Mouse (Mus musculus) neural tube, embryonic 14.5 days (tissue): ENCODE measurements around the gene Dnaja1. TPM values are rescaled to one million over a fixed set of nuclear protein-coding genes. Genes with fewer than 3 reads are reported as not detected.
A peak's percentile ranks its signal among the peaks of the same experiment; 100 is the strongest.

Experiments used
- ATAC-seq: fragments of 200-750 bp; cut with Nextera tagmentation; 2 replicates; pipeline ENCODE4 v1.8.0; 2017; ENCODE audit warnings: low read depth, mild to moderate bottlenecking, moderate TSS enrichment, moderate library complexity
- H3K27ac ChIP-seq: fragments of 300-500 bp; sonication (generic); 2 replicates; pipeline ENCODE4 v1.5.1; 2014; ENCODE audit warnings: low read depth, mild to moderate bottlenecking, control low read depth, low read length, moderate library complexity, mixed read lengths
- H3K27me3 ChIP-seq: fragments of 300-500 bp; sonication (generic); 2 replicates; pipeline ENCODE4 v1.6.1; 2014; ENCODE audit warnings: low read length; ENCODE audit not compliant: control insufficient read depth, insufficient read depth
- H3K36me3 ChIP-seq: fragments of 300-500 bp; sonication (generic); 2 replicates; pipeline ENCODE4 v1.6.1; 2014; ENCODE audit warnings: low read length, mixed read lengths; ENCODE audit not compliant: control insufficient read depth, insufficient read depth
- H3K4me1 ChIP-seq: fragments of 300-500 bp; sonication (generic); 2 replicates; pipeline ENCODE4 v1.6.1; 2014; ENCODE audit warnings: low read length; ENCODE audit not compliant: control insufficient read depth, insufficient read depth
- H3K4me2 ChIP-seq: fragments of 300-500 bp; sonication (generic); 2 replicates; pipeline ENCODE4 v1.6.1; 2014; ENCODE audit warnings: mild to moderate bottlenecking, low read depth, low read length, control low read depth
- H3K4me3 ChIP-seq: fragments of 300-500 bp; sonication (generic); 2 replicates; pipeline ENCODE4 v1.5.1; 2014; ENCODE audit warnings: low read depth, low read length, control low read depth, mixed read lengths
- H3K9ac ChIP-seq: fragments of 300-500 bp; sonication (generic); replicated peaks from 2 replicates; pipeline ENCODE4 v1.6.1; 2014; ENCODE audit warnings: low read depth, mild to moderate bottlenecking, control low read depth, low read length, mixed read lengths
- H3K9me3 ChIP-seq: fragments of 300-500 bp; sonication (generic); 2 replicates; pipeline ENCODE4 v1.6.1; 2016; ENCODE audit warnings: low read length; ENCODE audit not compliant: control insufficient read depth
- WGBS: fragments of 180-500 bp; shearing (Covaris S2); extraction: QIAGEN DNeasy Blood & Tissue Kit; methylation state at CpG from one replicate; pipeline ENCODE4 v1.1.7; 2014; 5-methylcytosine and 5-hydroxymethylcytosine counted together
- polyA plus RNA-seq: library from polyadenylated mRNA; unstranded; fragments of >200 nt; fragmentation: Nextera tagmentation; extraction: Ambion mirVana; gene quantifications from 2 replicates; pipeline ENCODE4 v1.2.1, GENCODE M21; 2014

The Dnaja1 gene
- polyA plus RNA-seq, 1 experiment from 2014 or later: 653 TPM

DNA sequence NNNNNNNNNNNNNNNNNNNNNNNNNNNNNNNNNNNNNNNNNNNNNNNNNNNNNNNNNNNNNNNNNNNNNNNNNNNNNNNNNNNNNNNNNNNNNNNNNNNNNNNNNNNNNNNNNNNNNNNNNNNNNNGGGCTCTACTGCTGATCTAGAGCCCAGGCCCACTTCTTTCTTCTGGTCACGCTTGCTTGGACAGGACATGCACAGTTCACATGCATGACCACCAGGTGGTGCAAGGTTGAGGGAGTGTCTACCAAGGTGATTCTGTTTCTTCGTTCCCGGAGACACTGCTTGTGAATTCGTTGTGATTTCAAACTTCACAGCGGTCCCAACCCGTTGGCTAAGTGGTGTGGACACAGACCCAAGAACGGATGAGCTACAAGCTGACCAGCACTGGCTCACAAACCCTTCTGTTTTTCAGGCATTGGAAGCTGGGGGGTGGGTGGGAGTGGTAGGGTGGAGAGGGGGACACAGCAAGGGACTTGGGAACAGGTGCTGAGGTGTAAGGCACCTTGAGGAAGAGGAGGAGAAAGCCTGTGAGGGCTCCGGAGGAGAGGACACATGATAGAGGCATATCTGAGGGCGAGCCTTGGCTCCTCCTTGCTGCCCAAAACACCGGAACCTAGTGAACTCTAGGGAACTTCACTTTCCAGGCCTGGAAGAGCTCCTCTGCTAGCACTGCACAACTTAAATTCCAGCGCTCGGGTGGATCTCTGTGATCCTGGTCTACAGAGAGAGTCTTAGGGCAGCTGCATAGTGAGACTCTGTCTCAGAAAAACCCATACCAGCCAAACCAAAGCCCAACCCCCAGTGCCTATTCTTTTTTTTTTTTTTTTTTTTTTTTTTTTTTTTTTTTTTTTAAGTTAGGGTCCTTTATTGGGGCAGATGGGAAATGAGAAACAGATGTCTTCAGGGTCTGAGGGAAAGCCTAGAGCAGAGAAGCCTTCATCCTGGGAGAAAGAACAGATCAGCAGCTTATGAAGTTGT lies 52.6 kb downstream of the Dnaja1 start:
- Histone ChIP-seq H3K9ac (no peak overlapping the region), H3K4me3 (no peak overlapping the region), H3K4me2 (no peak overlapping the region), H3K4me1 (0 out of 2 replicates have a peak, but pooled peaks cover 2% of the 10 kb centered on the region), H3K27ac (no peak overlapping the region), H3K27me3 (no peaks in the 10 kb centered on the region), H3K36me3 (no peaks in the 10 kb centered on the region), H3K9me3 (no peaks in the 10 kb centered on the region)
- peak; percentile 62 for ATAC-seq
- 30% methylated on average over 12 of the region's 12 CpGs for WGBS

DNA sequence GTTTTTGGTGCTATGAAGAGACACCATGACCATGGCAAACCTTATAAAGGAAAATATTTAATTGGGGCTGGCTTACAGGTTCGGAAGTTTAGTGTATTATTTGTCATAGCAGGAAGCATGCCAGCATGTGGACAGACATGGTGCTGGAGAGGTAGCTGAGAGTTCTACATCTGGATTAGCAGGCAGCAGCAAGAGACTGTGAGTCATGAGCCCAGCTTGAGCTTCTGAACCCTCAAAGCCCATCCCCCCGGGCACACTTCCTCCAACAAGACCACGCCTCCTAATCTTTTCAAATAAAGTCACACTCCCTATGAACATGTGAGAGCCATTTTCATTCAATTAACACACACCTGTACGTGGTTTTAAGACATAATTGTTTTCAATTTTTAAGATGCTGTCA lies 54.5 kb downstream of the Dnaja1 start:
- Histone ChIP-seq H3K4me2 (no peak overlapping the region), H3K4me1 (0 out of 2 replicates have a peak, but pooled peaks cover 2% of the 10 kb centered on the region), H3K9me3 (no peaks in the 10 kb centered on the region), H3K27me3 (no peaks in the 10 kb centered on the region), H3K27ac (no peak overlapping the region), H3K4me3 (no peak overlapping the region), H3K36me3 (no peaks in the 10 kb centered on the region), H3K9ac (no peak overlapping the region)
- no peak for ATAC-seq
- WGBS: 85% methylated on average over 4 of the region's 4 CpGs

DNA sequence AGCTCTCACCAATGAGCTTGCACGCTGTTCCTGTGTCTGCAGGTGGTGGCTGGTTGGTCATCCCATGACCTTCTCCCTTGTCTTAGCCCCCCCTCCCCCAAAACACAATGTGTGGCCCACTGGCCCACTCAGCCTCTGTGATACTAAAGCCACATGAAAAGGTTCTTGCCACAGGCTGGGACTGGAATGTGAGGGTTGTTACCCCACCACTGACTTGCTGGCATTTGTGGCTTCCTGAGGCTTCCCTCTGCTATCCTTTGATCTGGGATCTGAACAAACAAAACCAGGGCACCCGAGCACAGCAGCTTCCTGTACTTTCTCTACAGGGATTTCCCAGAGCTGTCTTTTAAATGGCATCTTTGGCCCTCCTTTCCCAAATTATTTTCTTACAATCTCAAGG lies 55.2 kb downstream of the Dnaja1 start:
- no peak overlapping the region for H3K27ac ChIP-seq
- 18% methylated on average over 2 of the region's 2 CpGs for WGBS
- no peak for ATAC-seq
- no peaks in the 10 kb centered on the region for H3K36me3 ChIP-seq
- no peak overlapping the region for H3K4me3 ChIP-seq
- H3K27me3 ChIP-seq: no peaks in the 10 kb centered on the region
- H3K9ac ChIP-seq: no peak overlapping the region
- no peaks in the 10 kb centered on the region for H3K9me3 ChIP-seq
- no peak overlapping the region for H3K4me2 ChIP-seq
- H3K4me1 ChIP-seq: 0 out of 2 replicates have a peak, but pooled peaks cover 2% of the 10 kb centered on the region

DNA sequence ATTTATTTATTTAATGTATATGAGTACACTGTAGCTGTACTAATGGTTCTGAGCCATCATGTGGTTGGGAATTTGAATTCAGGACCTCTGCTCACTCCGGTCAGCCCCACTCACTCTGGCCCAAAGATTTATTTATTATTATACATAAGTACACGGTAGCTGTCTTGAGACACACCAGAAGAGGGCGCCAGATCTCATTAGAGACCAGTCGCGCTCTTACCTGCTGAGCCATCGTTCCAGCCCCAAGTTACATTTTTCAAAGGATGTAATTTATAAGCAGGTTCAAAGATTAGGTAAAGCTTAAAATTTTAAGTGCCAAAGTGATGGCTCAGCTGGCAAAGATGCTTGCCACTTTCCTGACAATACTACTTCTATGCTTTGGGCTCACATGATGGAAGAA lies 56.7 kb downstream of the Dnaja1 start:
- H3K27ac ChIP-seq: no peak overlapping the region
- 0 out of 2 replicates have a peak, but pooled peaks cover 2% of the 10 kb centered on the region for H3K4me1 ChIP-seq
- no peak overlapping the region for H3K4me3 ChIP-seq
- ATAC-seq: no peak
- H3K4me2 ChIP-seq: no peak overlapping the region
- H3K27me3 ChIP-seq: no peaks in the 10 kb centered on the region
- no peak overlapping the region for H3K9ac ChIP-seq
- 86% methylated on average over 6 of the region's 6 CpGs for WGBS
- H3K9me3 ChIP-seq: no peaks in the 10 kb centered on the region
- H3K36me3 ChIP-seq: no peaks in the 10 kb centered on the region

DNA sequence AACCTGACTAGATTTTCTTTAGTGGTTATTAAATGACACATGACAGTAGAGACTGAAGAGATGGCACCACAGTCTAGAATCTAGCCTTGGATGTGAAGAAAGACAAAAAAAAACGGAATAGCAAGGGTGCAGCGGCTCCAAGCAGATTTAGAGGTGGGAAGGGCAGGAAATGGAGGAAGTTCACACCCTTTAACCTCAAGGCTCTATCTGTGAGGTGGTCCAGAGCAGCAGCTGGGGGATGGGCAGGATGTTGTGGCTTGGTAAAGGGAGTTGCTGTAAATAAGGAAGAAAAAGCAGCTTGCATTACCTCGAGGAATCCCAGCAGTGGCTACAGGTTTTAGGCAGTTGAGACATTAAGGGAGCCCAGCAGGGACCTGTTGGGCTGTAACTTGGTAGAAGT lies 59.2 kb downstream of the Dnaja1 start:
- H3K9me3 ChIP-seq: no peaks in the 10 kb centered on the region
- no peaks in the 10 kb centered on the region for H3K4me1 ChIP-seq
- H3K36me3 ChIP-seq: no peaks in the 10 kb centered on the region
- no peak overlapping the region for H3K4me2 ChIP-seq
- no peaks in the 10 kb centered on the region for H3K27me3 ChIP-seq
- H3K4me3 ChIP-seq: no peak overlapping the region
- WGBS: 33% methylated on average over 3 of the region's 3 CpGs
- ATAC-seq: no peak
- no peak overlapping the region for H3K27ac ChIP-seq
- no peak overlapping the region for H3K9ac ChIP-seq

DNA sequence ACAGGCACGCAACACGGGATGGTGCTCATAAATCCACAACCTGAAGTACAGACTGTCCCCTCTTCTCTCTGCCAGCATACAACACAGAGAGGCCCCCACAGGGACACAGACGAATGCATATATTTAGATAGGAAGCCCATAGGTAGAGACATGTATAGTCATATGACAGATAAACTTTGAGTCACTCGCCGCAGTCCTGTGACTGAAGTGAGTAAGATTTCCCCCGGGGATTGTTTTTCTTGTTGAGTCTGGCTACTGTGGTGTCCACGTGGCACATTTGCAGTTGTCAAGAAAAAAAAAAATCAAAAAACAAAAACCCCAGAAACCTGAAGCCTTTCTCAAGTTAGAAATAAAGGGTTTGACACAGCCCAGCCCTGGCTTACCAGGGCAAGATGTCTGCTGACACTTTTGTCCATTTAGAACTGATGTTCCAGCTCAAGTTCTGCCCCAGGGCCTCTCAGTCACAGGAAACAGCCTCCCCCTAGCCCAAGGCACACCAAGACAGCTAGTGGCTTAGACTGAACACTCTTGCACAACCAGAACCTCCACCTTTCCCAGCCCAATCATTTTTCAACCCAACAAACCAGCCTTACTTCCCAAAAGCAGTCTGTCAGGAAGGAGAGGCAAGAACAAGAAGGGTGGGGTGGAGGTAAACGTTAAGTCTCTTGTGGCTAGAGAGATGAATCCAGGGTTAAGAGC lies 60.0 kb downstream of the Dnaja1 start:
- Histone ChIP-seq H3K36me3 (no peaks in the 10 kb centered on the region), H3K27ac (no peak overlapping the region), H3K4me3 (no peak overlapping the region), H3K27me3 (no peaks in the 10 kb centered on the region), H3K9ac (no peak overlapping the region), H3K4me2 (no peak overlapping the region), H3K9me3 (no peaks in the 10 kb centered on the region), H3K4me1 (no peaks in the 10 kb centered on the region)
- ATAC-seq: no peak
- WGBS: 74% methylated on average over 8 of the region's 8 CpGs

DNA sequence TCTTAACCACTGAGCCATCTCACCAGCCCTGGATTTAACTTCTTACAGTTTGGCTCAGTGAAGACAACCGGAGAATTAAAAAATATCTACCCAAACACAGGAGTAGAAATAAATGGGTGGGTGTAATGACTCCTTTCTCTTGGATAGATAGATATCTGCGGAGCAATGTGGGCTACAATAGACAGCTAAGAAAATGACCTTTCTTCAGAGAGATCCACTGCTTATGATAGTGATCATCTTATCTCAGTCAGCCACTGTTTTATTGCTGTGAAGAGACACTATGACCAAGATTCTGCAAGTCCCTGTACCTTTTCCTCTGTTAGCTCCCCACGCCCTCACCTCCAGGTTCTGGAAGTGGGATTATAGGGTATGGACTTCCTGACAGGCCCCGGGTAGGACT lies 61.1 kb downstream of the Dnaja1 start:
- no peak overlapping the region for H3K9ac ChIP-seq
- ATAC-seq: no peak
- no peak overlapping the region for H3K4me2 ChIP-seq
- no peaks in the 10 kb centered on the region for H3K36me3 ChIP-seq
- no peaks in the 10 kb centered on the region for H3K9me3 ChIP-seq
- H3K27ac ChIP-seq: no peak overlapping the region
- no peaks in the 10 kb centered on the region for H3K4me1 ChIP-seq
- WGBS: 96% methylated on average over 4 of the region's 4 CpGs
- H3K27me3 ChIP-seq: no peaks in the 10 kb centered on the region
- no peak overlapping the region for H3K4me3 ChIP-seq

DNA sequence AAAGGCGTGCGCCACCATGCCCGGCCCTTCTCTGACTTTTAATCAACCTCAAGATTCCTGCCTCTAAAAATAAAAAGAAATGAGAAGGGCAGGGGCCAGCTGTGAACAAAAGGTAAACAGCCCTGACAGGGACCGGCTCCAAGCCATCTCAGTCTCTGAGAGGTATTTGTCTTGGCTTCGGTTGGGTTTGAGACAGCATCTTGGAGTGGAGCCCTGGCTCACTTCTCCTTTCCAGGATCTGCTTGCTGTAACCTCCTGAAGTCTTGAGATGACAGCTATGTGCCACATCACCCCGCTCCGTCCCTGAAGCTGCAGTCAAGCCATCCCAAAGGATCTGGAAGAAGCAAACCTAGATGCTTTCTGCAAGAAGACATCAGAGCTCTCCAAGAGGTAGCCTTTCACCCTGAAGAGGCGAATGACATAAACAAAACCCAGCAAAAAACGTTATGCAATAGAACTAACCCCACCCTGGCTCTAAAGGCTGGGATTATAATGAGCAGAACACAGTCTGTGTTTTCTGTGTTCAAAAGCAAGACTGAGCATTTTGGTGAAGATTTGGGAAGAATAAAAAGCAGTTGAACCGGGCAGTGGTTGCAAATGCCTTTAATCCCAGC lies 62.7 kb downstream of the Dnaja1 start:
- Histone ChIP-seq H3K9ac (no peak overlapping the region), H3K27me3 (no peaks in the 10 kb centered on the region), H3K9me3 (no peaks in the 10 kb centered on the region), H3K4me2 (no peak overlapping the region), H3K4me1 (no peaks in the 10 kb centered on the region), H3K36me3 (no peaks in the 10 kb centered on the region), H3K4me3 (no peak overlapping the region), H3K27ac (no peak overlapping the region)
- WGBS: 83% methylated on average over 10 of the region's 10 CpGs
- ATAC-seq: no peak
